Mouse (Mus musculus): Measurements from ENCODE around the gene Arhgap18. TPM values are rescaled to one million over a fixed set of nuclear protein-coding genes. Genes with fewer than 3 reads are reported as not detected.

Arhgap18 gene
- total RNA-seq (2022): 10 to 100 TPM; 34.3 to 52.6 (median 40.5) TPM

DNA sequence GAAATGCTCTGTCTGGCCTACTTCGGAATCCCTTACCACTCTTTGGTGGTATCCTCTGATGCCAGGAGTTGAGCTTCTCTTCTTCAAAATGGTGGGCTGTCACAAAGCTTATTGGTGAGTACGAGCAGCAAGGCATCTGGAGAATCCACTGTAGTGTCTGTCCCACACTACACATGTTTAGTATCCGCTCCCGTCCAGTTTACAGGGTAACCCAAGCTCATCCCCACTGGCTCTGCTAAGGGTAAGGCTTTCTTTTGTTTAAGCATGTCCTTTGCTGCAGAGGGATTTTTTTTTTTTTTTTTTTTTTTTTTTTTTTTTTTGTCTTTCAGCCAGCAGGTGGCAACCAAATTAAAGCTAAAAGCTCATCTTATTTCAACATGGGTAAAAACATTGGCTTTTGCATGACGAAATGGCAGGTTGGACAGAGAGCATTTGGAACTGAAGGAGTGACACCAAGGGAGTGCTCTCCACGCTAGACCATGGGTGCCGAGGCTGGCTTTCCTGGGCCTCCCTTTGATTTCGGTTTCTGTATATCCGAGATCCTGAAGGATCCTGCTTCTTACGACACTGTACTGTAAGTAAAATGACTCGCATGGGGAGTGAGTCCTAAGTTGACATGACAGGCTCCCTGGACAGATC, at the start of gene Arhgap18:
Gene Arhgap18, plus strand, starts transcription at position 493 of the 639 bp plus-strand sequence.
- DNase-seq: no peak

DNA sequence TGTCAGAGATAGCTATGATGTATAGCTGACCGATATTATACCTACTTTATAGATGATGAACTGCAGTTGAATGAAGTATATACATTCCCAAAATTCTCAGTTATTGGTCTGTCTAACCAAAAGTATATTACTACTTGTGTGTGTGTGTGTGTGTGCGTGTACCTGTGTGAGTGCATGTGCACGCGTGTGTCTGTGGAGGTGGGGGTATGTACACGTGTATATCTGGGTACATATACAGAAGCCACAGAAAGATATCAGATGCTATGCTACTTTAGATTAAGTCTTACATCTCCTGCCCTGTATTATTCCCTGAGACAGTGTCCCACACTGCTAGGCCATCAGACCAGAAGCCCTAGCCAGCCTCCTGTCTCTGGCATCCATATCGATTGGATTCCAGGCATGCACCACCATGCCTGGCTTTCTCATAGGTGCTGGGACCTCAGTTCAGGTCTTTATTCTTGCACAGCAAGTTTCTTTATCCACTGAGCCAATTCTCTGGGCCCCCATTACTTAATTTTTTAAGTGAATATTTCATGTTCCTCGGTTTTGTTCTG, 42.7 kb upstream of the Arhgap18 start:
- DNase-seq: no peak

DNA sequence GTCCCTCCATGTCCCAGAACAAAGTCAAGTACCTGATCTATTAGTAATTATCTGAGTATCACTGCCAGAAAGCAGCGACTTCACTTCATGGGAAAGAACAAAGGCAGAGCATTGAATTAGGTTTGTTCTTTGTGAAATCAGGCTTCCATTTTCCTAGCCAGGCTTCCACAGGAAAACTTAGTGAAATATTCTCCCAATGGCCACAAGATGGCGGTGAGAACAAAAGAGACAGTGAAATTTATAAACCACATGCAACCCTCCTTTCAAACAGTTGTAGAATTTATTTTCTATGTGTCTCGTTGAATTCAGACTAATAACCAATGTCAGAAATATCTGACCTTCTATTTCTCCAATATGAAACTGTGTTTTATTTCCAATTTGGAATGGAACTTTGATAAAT, 42.2 kb upstream of the Arhgap18 start:
- DNase-seq: no peak

DNA sequence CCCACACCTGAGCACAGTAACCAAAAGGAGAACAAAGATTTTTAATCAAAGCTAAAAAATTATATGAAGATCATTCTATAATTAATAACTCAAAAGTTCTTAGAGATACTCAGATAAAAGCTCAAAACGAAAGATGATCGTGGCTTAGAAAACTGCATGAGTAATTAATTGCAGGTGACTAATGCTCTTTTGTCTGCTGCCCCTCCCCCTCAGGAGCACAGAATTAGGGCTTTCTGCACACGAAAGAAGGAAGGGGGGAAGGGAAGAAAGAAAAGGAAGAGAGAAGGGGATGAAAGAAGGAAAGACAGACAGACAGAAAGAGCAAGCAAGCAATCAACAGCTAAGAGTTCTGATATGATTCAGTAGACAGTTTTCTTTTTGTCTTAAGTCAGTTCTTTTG, 39.2 kb upstream of the Arhgap18 start:
- DNase-seq: no peak

DNA sequence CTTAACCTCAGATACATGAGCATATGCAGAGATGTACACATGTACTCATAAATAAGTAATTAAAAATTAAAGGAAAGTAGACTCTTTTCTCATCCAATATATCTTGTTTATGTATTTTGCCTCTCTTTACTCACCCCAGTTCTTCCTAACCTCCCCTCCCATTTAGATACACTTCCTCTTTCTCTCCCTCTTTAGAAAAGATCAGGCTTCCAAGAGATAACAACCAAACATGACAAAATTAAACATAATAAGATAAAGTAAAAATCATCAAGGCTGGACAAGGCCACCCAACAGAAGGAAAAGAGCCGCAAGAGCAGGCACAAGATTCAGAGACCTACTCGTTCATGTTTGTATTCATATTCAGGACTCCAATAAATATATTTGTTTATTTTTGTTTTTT, 28.5 kb upstream of the Arhgap18 start:
- DNase-seq: no peak

DNA sequence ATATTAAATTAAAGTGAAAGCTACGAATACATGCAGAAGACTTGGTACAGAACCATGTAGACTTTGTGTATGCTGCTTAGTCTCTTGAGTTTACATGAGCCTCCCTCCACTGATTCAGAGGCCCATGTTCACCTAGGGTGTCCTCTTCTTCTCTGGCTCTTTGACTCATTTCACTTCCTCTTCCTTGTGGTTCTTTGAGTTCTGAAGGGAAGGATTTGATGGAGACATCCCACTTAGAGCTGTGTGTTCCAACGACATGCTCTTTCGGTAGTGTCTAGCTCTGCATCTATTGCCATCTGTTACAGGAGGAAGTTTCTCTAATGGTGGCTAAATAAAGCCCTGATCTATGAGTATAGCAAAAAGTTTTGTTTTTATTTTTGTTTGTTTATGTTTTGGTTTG, 28.0 kb upstream of the Arhgap18 start:
- no peak for DNase-seq

DNA sequence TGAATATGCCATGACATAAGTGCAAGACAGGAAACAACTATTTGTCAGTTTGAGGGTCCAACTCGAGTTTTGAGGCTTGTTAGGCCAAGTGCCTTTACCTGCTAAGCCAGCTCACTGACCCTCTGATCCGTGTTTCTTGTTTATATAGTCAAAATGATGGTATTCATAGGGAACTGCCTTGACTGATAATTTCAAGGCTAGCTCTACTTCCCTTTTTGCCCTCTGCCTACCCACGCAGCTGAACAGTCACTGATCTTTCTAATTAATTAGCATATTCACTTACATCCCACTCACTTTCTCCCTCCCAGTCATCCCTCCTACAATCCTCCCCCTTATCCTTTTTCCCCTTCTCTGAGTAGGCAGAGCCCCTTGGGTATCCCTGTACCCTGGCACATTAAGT, 2.4 kb upstream of the Arhgap18 start:
- DNase-seq: no peak

DNA sequence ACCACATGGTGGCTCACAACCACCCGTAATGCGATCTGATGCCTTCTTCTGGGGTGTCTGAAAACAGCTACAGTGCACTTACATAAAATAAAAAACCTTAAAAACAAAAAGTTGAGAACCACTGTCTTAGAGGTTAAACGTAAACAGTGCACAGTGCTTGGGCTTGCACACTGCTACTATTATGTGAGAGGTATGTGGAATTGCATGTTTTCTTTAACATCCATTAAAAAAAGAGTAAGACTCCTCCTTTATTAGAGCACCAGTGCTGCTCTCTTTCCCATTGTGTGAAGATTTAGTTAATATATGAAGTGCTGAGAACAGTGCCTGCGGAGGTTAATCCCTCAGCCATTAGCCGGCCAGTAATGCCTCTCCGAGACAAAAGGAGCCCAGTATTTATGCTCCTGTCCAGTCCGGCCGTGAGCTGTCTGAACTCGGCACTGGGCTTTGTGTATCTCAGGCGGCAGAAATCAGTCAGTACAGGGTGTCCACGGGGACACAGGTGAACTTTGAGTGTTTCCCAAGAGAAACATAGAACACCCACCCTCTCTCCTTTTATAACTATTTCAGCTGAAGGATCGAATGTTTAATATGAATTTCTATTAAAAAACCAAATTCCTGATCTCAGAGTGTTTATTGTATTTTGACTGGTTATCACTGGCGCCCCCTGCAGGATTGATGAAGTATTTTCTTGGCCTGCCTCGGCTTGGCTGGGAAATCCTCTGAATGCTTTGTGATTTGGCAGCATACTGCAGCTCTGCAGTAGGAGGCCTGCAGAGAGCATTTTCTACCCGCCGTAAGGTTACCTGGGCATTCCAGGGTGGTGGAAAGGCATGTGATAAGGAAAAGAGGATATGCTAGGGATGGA, 925 bp upstream of the Arhgap18 start:
- DNase-seq: peak; percentile 39

DNA sequence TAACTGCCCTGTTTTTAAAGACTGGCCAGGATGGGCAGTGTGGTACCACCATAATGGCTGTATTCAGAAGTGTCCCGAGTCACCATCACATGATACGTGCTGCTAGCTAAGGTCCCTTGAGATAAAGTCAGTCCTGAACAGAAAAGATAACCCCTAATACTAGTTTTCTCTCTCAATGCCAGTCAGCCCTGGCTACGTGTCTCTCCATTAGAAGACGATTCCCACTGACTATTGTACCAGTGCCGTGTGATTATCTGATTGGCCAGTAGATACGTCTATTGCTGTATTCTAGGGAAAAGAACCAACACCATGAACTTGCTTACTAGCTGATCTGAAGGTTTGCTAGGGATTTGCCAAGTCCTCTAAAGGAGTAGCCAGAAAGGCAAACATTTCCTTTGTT, 785 bp downstream of the Arhgap18 start:
- no peak for DNase-seq

DNA sequence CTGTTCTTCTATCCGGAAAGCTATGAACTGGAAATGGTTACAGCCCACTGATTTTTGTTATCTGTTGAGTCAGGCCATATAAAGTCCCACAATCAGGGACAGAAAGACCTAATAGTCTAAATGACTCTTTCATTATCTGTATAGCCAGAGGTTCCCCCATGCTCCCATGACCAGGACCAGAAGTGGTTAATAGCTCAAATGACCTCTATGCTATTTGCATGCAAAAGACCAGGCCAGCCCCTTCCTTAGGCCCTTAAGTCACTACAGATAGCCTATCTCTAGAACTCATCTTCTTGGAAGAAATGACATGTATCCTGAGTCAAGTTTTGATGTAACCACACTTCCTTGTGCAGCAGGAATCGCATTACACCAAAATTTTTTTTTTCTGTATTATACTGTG, 4.0 kb downstream of the Arhgap18 start:
- DNase-seq: no peak

DNA sequence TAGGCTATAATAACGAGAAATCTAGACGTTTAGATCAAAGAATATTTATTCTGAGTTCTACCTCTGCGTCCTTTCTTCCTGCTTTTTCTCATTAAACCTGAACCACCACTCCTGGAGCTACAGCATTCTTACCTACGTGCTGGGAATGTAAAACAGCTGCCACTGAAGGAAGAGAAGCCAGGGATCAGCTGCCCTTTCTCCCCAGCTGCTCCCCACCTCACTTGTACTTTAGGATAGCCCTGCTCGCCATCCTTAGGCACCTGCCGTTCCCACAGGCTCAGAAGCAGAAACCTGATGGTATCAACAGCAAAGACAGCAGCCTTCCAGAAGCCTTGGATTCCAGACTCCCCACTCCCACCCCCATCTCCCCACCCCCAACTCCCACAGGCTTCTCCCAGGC, 6.2 kb downstream of the Arhgap18 start:
- no peak for DNase-seq

DNA sequence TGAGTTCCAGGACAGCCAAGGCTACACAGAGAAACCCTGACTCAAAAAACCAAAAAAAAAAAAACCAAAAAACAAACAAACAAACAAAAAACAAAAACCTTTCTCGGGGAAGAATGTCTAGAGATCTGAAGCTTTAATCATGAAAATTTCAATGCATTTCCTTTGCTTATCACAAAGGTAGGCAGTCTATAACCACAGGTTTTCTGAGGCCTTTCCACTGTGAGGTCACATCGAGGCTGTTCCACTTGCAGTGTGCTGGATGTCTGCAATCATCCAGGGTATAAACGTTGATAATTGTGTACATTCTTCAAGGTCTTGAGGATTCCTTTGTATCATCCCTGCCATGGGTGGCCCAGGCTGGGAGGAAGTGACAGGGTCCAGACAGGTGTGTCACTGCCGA, 7.9 kb downstream of the Arhgap18 start:
- no peak for DNase-seq

DNA sequence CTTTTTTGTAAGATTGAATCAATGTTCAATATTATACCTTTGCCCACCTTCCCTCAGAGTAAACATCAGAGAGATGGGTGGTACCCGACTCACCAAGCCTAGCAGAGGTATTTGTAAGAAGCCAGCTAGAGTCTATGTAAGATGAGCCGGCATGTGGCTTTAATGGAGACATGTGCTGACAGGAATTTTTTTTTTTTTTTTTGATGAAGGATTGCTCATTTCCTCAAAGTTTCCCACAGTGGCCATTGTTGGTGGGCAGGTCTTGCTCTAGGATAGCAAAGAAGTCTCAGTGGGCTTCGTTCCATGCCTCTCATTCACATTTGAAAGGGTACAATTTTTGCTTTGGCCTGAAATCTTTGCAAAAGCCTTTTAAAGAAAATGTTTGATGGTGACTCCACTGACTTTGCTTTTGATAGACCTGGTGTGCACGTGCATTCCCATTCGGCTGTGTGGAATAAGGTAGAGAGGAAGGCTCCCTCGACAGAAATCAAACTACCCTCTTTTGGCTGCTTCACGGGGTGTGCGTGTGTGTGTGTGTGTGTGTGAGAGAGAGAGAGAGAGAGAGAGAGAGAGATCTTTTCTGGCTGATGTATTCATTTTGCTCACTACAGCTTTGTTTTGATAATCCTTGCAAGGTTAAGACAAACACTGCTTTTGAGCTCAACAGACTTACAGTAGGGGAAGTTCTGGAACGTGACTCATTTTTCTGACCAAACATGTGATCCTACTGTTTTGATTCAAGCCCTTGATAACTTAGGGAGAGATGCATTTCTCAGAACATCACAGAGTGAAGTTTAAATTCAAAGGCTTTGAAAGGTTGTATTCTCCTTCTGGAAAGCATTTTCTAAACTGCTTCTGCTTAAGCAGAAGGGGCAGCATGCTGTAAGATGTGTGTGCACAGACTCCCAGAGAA, 9.0 kb downstream of the Arhgap18 start:
- DNase-seq: no peak

DNA sequence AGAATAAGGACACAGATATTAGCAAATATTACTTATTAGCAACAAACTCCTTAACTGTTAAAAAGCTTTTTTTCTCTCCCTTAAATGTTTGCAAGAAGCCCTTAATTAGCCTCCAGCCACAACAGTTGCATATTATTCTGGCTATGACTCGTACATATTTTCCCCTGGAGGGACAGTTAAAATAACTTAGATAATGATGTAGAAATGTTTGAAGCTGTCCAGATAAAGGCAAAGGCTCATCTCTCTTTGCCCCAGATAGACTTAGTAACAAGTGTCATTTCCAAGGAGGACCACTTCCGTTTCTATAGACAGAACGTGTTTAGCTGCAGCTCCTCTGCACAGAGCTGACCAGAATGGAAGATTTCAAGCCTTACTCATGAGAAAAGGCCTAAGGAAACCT, 14.0 kb downstream of the Arhgap18 start:
- no peak for DNase-seq

DNA sequence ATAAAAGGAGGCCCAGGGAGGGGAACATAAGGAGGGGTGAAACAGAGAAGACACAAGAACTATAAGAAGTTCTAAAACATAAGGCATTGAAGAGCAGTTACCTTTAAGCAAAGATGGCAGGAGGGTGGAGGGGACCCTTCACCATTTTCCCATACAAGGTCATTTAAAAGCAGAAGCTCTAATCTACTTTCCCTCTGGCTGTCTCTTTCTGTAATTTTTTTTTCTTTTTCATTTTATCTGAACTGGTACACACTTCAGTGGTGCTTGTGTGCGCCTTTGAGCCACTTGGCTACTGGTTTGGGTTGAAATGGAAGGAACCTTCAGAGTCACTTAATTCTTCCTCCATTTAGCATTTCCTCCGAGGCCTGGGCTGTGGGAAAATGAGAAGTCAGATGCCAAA, 15.7 kb downstream of the Arhgap18 start:
- no peak for DNase-seq

DNA sequence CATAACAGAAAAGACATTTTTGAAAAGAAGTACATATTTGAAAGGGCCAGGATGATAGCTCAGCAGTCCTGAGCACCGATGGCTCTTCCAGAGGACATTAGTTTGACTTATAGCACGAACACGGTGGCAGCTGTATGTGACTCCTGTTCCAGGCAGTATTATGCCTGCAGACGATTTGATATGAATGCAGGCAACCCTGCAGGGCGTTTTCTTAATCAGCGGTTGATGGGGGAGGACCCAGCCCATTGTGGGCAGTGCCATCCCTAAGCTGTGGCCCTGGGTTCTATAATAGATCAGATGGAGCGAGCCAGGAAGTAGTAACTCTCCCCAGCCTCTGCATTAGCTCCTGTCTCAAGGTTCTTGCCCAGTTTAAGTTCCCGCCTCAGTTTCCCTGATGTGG, 16.8 kb downstream of the Arhgap18 start:
- no peak for DNase-seq

DNA sequence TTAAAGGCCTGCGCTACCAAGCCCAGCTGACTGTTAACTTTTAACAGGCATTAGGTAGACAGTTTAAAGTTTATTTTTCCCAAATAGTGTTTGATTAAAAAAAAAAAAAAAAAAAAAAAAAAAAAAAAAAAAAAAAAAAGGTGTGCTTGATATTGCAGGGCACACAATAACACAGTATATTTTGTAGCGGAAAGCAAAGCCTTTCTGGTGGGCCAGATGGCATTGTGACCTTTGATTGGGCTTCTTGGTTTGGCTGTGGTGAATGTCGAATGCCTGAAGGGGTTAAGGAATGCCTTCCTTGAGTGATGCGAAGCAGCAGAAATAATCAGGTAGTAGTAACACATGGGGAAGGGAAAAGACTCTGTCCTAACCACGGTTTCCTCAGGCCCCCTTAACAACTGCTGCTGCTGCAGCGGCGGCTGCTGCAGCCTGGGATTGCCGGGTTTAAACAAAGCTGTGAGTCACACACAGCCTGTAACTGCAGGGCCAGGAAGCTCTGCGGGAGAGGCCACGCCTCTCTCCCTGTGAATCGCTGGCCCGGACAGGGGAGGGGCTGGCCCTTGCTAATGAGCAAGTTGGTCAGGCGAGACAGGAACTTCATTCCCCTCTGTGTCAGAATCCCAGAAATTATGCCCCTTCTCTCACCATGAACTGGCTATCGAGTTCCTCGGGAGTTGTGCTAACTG, 18.9 kb downstream of the Arhgap18 start:
- peak; percentile 89 for DNase-seq

DNA sequence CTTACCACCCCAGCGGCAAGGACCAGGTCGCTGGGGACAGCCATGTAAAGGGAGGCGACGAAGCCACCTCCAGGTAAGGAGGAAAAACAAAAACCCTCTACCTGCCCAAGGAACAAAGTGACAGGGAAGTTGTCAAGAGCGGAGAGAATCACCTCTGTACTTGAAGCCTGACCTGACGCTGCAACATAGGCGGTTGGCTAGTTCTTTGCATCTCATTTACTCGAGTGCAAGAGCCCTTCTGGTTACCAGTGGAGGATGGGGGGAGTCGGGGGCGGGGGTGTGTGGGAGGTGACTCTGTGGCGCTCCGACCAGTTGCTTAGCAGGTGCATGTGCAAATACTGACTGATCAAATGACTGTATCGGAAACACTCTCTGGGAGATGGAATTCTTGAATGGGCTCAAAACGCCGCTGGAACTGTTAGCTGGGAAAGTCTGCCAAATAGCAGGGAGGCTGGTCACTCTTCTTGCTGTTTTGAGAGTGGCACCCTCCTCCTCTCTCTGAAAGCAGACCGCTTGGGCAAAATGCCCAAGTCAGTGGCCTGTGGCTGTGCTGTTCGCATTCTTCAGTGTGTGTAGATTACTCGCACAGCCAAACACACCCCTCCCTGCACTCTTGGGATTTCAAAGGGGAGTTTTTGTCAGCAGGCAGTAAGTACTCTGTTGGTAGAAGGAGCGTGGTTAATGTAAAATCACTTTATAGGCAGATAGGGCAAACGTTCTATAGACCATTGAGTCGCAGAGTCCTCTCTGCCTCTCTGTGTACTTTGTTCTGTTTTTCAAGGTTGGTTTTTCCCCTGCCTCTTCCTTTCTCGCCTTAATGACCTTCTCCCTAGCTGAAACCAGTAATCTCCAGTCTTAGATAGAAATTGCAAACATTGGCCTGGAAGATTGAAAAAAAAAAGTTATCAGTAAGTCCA, 19.7 kb downstream of the Arhgap18 start:
- DNase-seq: peak; percentile 76

DNA sequence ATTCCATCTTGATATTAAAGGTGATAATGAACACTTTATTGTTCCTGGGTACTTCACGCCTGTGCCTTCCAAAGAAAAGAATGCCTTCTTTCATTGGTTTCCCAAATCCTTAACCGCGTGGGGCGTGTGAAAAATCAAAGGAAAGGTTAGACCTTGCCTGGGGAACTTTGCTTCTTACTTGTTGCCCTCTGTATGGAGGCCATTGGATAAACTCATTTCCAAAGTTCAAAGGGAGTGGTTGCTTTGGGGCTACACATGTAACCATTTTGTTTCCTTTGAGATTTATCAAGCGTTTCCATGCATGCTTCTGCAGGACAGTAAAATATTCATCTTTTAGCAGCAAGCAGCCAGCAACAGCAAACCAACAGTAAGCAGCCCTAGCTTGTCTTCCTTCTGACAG, 20.3 kb downstream of the Arhgap18 start:
- DNase-seq: no peak

DNA sequence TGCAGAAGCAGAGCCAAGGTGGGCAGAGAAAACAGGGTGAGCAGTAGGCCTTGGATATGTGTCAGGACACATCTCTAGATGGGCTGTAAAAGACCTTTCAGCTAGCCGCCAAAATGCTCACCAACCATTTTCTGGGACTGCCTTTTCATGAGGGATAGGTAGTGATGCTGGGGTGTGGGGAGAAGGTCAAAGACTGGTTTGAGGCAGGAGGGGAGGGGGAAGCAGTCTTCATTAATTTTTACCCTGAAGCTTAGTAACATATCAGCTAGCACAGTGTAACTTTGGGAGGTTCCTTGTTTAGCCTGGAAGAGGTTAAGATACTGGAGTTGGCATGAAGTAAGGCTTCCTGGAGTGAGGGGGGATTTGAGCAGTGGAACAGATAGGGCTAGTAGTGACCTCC, 21.0 kb downstream of the Arhgap18 start:
- DNase-seq: no peak

DNA sequence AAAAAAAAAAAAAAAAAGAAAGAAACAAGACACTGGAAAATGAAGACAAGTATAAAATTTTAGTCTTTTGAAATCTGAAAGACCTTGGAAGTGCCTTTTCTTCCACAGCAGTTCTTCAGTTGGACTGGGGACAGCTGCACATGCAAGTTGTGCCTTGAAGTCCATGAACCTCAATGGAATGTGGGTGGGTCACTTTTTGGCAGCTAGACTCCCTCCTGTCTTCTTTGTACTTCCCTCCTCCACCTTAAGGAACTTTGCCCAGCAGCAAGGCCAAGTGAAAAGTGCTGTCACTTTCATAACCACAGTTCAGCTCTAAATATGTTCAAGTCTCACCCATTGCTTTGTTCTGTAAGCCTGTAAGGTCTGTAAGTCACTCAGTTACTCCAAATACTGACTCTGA, 23.2 kb downstream of the Arhgap18 start:
- DNase-seq: no peak
